Mouse (Mus musculus): ENCODE data around the gene Swsap1. TPM values are rescaled to one million over a fixed set of nuclear protein-coding genes. Genes with fewer than 3 reads are reported as not detected.

Gene Swsap1
- total RNA-seq, 2 experiments from 2014 or later: 7.6 to 7.8 TPM

Other genes starting within 250 kb of the Swsap1 start
- gene Ldlr, start 232.3 kb upstream of the Swsap1 start, total RNA-seq (2021): 1 to 10 TPM; 1.9 to 2.4 TPM
- gene Spc24, start 195.5 kb upstream of the Swsap1 start, total RNA-seq (2021): 1 to 10 TPM; 4.7 to 6.4 TPM
- gene Kank2, start 157.0 kb upstream of the Swsap1 start, total RNA-seq (2021): 10 to 100 TPM; 58.1 to 60.8 TPM
- under 1 TPM in 1 of 2 experiments, not detected in 1; 0.69 TPM for gene Angptl8, start 120.2 kb upstream of the Swsap1 start, total RNA-seq (2021)
- 10 to 100 TPM; 24.3 to 24.6 TPM for gene Dock6, start 103.1 kb upstream of the Swsap1 start, total RNA-seq (2021)
- gene Rab3d, start 37.6 kb upstream of the Swsap1 start, total RNA-seq (2021): 10 to 100 TPM; 16.2 to 18.2 TPM
- gene Ccdc159, start 28.3 kb upstream of the Swsap1 start, total RNA-seq (2021): 1 to 10 TPM; 3.7 to 6.0 TPM
- 10 to 100 TPM; 72.7 to 81.2 TPM for gene Tmem205, start 28.2 kb upstream of the Swsap1 start, total RNA-seq (2021)
- 1 to 10 TPM; 2.4 to 3.0 TPM for gene Plppr2, start 18.7 kb upstream of the Swsap1 start, total RNA-seq (2021)
- gene Epor, start 7.8 kb downstream of the Swsap1 start, total RNA-seq (2021): 1 to 10 TPM in 1 of 2 experiments, under 1 TPM in 1; 0.84 to 2.1 TPM
- 1 to 10 TPM; 4.8 to 7.1 TPM for gene Rgl3, start 33.7 kb downstream of the Swsap1 start, total RNA-seq (2021)
- under 1 TPM in 1 of 2 experiments, not detected in 1; 0.31 TPM for gene Ccdc151, start 46.9 kb downstream of the Swsap1 start, total RNA-seq (2021)
- gene Prkcsh, start 47.1 kb downstream of the Swsap1 start, total RNA-seq (2021): 10 to 100 TPM; 58.7 to 64.6 TPM
- gene Elavl3, start 96.3 kb downstream of the Swsap1 start, total RNA-seq (2021): under 1 TPM in 1 of 2 experiments, not detected in 1; 0.26 TPM
- gene Gm49318, start 115.5 kb downstream of the Swsap1 start, total RNA-seq (2021): under 1 TPM in 1 of 2 experiments, not detected in 1; 0.55 TPM
- 1 to 10 TPM; 3.8 to 3.9 TPM for gene Zfp653, start 115.6 kb downstream of the Swsap1 start, total RNA-seq (2021)
- gene Ecsit, start 129.7 kb downstream of the Swsap1 start, total RNA-seq (2021): 100 to 1,000 TPM; 105 to 108 TPM
- 1 to 10 TPM; 7.1 to 9.8 TPM for gene Cnn1, start 143.5 kb downstream of the Swsap1 start, total RNA-seq (2021)
- gene Elof1, start 161.4 kb downstream of the Swsap1 start, total RNA-seq (2021): 10 to 100 TPM; 35.2 to 36.2 TPM
- gene Acp5, start 180.0 kb downstream of the Swsap1 start, total RNA-seq (2021): 10 to 100 TPM in 1 of 2 experiments, 1 to 10 TPM in 1; 1.9 to 12.3 TPM
- gene Pigyl, start 201.1 kb downstream of the Swsap1 start, total RNA-seq (2021): 10 to 100 TPM; 43.8 to 55.1 TPM
- gene Zfp872, start 232.3 kb downstream of the Swsap1 start, total RNA-seq (2021): under 1 TPM; 0.13 to 0.15 TPM

Measured in heart, adult 18-20 months (tissue).